Mouse (Mus musculus): ENCODE measurements around the gene Srpk2.
A peak's percentile ranks its signal among the peaks of the same experiment; 100 is the strongest.
"Not testable (repeated sequence)": the region's sequence is repeated elsewhere in the genome, so short reads cannot be mapped to it uniquely, and the experiment has no call there.

The Srpk2 gene

DNA sequence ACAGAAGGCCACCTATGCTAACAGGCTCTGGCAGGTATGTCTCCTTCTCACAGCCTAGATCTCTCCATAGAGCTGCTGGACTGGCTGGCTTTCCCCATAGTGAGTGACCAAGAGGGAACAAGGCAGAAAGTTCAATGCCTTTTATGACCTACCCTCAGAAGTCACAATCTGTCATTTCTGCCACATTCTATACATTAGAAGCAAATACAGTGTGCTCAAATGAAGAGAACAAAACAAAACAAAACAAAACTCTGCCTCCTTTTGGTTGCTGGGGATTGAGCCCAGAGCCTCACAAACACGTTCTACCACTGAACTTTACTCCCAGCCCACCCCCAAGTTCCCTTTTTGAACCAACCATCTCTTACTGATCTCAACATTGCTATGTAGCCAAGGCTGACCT, at the start of gene Srpk2:
Gene Srpk2 (minus strand): TSS at position 101 of the 400 bp plus-strand sequence.
- DNase-seq (ENCODE audit: low read depth, low spot score), result no peak

DNA sequence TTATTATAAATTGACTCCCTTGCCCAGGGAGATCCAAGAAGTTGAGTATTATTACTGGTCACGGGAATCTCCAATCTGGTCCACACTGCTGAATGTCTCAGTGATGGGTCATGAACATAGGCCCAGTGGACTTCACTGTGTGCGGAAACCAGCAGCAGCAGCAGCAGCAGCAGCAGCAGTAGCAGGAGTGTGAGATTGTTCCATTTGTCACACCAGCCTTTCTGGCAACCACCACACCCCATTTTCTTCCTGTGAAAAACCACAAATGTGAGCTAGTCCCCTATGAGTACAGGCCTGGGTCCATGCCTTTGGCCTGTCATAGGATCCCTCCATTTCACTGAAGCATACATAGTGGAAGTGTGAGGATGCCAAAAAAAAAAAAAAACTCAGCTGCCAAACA, 37.5 kb upstream of the Srpk2 start:
- DNase-seq (ENCODE audit: low read depth, low spot score), result no peak

DNA sequence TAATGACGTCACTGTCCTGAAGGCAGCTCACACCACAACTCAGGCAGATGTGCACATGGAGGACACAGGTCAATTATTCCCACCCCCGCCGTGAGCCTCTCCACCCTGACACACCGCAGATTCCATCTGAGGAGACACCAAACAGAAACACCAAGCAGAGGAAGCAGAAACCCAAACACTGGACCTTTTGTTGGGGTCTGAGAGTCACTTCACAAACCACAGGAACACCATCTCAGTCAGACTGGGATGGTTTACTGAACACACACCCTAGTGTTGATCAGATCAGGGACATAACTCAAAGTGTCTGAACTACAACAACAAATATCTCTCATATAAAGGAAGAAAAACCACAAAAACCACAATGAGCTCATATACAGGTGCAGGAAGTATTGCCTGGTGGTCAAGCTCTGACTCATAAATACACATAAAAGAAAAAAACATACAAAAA, 34.5 kb upstream of the Srpk2 start:
- no peak for DNase-seq (ENCODE audit: low read depth, low spot score)

DNA sequence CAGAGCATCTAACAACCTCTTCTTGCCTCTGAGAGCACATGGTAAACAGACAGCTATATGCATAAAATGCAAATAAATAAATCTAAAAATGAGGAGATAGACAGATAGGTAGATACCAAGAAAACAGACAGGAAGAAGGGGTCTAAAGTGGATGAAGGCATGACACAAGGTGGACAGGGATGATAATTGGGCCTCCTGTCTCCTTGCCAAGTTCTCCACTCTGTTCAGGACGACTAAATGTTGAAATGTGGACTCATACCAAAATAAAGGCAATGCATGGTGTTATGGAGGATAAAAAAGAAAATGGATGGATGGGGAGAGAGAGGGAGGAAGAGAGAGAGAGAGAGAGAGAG, 33.7 kb upstream of the Srpk2 start:
- DNase-seq (ENCODE audit: low read depth, low spot score), result no peak

DNA sequence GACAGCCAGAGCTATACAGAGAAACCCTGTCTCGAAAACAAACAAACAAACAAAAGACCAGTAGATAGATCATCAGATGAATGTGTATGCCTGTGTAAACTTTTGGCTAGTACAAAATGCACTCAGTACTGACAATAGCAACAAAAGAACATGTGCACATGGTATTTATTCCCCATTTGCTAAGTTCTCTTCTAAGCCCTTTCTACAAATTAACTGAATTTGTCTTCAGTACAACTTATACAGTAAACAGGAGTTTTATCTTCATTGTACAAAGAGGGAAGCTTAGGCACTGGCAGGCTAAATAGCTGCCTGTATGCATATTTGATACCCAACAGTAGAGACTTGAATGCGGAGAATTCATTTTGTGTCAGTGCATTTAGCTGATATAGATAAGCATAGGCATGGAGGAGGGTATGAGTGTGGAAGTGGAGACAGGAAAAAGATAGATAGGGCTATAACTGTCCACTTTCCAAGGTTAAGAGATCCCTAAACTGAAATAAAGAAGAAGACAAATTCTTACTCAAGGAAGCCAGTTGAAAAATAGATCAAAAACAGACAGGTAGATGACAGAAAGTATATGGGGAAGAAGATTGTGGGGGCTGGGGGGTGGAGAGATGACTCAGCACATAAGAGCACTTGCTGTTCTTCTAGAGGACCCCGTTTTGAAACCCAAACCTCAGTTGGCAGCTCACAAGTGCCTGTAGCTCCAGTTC, 33.2 kb upstream of the Srpk2 start:
- no peak for DNase-seq (ENCODE audit: low read depth, low spot score)

DNA sequence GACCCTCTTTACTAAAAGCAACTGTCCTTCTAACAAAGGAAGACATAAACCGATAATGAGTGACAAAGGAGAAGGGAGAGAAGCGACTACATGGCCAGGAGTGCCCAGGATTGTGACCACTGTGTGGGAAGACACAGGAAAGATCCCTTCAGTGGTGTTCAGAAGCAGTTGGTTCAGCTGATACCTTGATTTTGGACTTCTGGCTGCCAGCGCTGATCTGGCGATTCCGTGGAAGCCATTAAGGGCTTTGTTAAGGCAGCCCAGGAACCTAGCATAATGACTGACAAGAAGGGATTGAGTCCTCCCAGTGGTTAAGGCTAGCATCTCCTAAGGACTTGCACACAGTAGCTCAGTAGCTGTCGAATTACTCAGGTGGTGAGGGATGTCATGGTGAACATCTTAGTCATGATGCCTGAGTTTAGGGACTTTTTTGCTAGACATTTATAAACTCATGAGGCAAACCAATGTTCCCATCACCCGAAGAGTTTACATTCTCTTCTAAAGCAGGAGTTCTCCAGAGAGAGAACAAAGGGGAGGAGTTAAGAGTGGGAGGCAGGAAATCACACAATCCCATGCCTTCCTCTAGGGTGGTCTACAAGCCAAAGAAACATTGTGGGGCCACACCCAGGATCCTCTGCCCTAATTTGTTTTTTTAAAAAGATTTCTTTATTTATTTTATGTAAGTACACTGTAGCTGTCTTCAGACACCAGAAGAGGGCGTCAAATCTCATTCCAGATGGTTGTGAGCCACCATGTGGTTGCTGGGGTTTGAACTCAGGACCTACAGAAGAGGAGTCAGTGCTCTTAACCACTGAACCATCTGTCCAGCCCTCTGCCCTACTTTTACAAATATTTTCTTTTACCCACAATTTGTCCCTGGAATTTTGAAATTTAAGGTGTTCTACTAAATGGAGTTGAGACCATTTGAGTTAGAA, 29.3 kb upstream of the Srpk2 start:
- DNase-seq (ENCODE audit: low read depth, low spot score), result no peak

DNA sequence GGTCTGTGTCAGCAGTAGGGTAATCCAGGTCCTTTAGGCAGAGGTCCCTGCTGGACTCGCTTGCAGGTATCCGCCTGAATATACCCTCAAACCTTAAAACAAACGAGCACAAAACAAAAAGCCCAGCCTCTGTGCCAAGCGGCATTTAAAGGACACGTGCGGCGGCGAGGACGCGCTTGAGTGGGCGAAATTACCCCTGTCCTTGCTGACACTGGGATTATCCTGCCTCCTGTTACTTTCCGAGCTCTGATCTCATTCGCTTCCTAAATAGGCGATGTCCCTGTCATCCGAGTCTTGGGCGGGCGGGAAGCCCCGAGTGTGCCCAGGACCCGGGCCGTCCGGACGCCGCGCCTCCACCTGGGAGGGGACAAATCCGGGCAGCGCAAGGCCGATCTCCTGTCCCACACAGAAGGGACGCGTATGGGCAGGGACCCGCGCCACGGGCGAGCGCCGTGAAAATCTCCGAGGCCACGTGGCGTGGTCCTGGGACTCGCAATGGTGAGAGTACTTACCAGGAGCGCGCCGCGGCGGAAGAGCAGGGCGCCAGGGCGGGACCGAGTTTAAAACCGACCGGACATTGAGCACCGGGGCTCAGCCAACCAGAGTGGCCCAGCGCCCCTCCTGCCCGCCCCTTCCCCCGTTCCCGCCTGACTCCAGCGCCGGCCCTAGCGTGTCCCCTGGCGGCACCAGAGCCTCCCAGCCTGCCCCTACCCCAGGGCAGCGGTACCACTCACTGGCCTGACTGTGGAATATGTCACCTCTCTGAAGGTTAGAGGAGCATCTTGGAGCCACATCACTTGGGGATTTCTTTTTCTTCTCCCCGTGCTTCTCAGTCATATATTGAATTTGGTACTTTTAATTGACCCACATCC, 27.9 kb upstream of the Srpk2 start:
- DNase-seq (ENCODE audit: low read depth, low spot score), result peak; percentile 48

DNA sequence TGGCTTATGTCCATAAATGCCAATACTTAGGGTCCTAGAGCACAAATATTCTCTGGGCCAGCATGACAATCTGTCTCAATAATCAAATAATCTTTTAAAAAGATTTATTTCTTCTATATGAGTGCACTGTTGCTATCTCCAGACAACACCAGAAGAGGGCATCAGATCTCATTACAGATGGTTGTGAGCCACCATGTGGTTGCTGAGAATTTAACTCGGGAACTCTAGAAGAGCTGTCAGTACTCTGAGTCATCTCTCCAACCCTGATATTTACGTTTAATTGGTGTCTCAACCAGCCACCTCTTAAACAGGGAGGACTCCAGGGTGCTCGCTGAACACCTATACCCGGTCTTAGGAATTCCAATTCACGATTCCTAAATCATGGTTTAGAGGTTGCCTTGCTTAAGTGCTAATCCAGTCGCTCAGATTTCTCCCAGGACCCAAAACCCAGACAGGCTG, 27.3 kb upstream of the Srpk2 start:
- not testable (repeated sequence) for DNase-seq (ENCODE audit: low read depth, low spot score)

DNA sequence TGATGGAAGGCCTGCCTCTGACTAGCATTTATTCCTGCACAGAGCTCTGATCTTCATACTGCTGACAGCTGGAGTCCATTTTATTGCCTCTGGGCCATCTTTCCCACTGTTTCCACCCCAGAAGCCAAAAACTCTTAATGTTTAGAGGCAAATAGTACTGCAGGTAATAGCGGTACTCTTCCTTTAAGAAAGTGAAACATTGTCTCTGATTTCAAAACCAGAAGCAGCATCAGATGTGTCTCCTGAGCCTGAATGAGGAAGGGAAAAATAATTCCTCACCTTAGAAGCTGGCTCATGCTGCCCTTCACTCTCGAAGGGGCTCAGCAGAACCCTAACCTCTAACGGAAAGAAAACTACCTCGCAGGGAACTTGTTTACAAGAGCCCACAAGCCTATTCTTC, 26.8 kb upstream of the Srpk2 start:
- DNase-seq (ENCODE audit: low read depth, low spot score), result no peak

DNA sequence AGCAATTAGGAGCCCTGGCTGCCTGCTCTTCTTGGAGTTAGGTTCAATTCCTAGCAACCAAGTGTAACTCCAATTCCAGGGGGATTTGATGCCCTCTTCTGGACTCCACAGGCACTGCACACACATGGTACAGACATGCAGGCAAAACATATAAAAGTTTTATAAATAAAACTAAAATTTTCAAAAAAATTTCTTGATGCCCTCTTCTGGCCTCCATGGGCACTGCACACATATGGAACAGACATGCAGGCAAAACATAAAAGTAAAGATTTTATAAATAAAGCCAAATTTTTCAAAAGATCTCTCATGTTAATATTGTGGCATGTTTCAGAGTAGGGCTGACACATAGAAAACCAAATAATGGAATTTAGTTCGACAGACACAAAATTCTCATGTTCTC, 25.2 kb upstream of the Srpk2 start:
- no peak for DNase-seq (ENCODE audit: low read depth, low spot score)

DNA sequence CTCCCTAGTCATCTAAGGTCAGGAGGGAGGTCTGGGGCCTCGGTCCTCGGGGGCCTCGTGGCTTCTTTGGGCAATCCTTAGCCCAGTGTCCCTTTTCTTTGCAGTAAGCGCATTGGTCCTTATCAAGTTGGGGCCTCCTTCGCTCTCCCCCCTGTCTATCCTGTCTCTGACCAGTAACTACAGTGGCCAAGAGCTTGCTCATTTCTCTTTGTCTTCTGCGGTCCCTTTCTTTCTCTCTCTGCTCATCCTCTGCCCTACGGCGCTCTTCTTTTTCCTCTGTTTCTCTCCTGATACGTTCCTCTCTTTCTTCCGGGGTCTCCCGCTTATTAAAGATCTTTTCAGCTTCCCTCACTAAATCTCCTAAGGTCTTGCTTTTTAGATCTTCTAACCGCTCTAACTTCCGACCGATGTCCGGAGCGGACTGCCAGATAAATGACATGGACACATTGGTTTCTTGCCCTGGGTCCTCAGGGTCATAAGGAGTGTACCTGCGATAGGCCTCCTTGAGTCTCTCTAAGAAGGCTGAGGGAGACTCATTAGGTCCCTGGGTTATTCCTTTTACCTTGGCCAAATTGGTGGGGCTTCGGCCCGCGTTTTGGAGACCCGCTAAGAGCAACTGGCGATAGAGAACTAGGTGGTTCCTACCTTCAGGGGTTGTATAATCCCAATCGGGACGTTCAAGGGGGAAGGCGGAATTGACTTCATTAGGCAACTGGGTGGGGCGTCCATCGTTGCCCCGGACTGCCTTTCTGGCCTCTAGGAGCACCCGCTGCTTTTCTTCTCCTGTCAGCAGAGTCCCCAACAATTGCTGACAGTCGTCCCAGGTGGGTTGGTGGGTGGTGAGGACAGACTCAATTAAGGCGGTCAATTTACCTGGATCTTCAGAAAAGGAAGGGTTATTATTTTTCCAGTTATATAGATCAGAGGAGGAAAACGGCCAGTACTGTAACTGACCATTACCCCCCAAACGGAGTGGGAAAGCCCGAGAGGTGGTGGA, 22.5 kb upstream of the Srpk2 start:
- DNase-seq (ENCODE audit: low read depth, low spot score), result not testable (repeated sequence)

DNA sequence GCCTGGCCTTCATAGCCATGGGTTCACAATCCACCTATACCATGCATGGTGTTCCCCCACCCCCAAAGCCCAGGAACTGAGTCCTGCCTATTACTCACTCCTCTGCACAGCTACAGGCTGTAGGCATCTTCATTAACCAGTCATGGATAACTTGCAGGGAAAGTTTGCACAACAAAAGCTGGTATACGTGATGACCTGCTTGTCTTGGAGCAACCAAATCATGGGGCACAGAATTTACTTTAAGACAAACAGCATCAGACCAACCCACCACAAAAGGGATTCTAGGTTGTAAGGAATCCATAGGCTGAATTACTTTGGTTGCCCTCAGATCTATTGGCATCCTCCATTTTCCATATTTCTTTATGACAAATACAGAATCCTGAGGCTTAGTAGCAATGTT, 13.0 kb upstream of the Srpk2 start:
- DNase-seq (ENCODE audit: low read depth, low spot score), result no peak

DNA sequence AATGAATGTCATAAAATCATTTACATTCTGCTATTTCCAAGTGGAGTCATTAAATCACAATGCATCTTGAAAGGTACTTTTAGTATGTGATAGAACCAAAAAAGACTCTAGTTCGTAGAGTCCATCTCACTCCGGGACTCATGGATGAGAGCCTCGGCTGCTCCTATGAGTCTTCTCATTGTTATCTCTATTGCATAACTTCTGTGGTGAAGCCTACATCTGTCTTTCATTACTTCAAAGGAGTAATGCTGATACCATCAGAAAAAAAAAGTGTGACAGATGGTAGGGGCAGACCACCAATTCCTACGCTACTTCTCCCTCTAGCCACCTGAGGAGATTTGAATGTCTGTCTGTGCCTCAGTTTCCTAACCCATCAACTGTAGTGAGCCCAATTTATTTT, 986 bp downstream of the Srpk2 start:
- no peak for DNase-seq (ENCODE audit: low read depth, low spot score)

DNA sequence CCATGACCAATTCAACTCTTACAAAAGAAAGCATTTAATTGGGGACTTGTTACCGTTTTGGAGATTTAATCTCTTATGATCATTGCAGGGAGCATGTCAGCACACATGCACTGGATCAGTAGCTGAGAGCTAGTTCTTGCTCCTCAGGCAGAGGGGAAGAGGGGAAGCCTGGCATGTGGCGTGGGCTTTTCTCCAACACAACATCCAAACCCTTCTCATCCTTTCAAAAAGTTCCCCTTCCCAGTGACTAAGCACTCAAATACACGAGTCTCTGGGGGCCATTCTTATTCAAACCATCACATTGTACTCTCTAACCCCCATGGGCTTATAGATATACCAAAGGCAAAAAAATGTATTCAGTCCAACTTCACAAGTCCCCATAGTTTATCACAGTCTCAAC, 5.4 kb downstream of the Srpk2 start:
- DNase-seq (ENCODE audit: low read depth, low spot score), result no peak

DNA sequence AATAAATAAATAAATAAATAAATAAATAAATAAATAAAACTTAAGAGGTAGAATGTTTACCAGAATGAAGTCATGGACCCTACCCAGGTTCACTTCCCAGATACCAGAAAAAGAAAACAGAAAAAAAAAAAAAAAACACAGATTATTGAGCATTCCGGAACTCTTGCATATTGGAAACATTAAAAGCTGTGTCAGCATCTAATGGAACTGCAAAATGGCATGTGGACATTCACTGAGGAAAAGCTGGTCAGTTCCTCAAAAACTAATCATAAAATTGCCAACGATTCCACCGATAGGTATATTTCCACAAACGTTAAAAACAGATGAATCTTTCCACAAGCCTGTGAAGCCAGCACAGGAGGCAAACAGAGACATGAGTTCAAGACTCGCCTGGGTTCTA, 6.5 kb downstream of the Srpk2 start:
- DNase-seq (ENCODE audit: low read depth, low spot score), result no peak

DNA sequence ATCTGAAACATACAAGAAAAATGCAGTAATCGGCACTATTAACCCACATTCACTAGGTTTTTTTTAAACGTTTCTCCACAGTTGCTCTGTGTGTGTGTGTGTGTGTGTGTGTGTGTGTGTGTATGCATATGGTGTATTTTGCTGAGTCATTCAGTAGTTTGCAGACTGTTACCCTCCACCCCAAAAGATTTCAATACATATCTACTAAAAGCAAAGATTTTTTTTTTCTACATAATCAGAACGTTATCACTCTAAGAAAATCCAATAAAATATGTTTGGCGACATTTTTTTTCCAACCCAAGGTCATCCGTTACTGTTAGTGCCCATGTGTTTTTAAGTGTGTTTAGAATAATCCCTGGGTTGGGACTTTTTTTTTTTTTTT, 7.4 kb downstream of the Srpk2 start:
- DNase-seq (ENCODE audit: low read depth, low spot score), result no peak

DNA sequence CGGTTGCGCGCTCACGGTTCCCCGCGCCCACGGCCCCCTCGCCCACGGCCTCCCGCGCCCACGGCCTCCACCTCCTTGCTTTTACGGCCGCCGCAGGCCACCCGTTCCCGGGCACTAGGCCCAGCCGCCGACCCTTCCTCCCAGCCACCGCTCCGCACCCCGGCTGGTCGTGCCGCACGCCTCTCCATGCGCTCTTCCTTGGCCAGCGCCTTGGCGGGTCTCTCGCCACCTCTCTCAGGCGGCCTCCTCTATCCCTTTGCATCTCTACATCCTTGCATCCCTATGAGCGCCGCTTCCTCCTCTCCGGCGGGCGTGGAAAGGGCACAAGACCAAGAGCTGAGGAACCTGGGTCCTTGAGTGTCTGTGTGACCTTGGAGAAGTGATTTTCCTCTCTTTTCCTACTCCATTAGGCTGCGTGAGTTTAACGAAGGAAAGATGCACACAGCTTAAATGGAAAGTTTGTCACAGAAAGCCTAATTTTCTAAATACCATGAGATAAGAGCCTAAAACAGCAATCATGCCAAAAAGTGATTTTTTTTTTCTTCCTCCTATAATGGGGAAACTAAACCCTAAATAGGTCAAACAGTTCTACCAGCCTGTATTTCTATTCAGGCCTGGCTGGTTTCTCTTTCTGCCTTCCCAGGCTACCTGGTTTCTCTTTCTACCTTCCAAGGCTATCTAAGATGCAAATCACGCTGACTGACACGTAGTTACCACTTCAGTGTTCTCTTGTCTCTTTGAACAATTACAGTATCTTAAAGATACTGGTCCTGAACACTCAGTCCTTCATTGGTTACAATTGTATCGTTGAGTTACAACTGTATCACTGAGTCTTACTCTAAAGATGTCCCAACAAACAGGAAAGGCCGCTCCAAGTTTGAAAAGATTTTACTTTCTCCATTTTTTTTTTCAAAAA, 8.0 kb downstream of the Srpk2 start:
- DNase-seq (ENCODE audit: low read depth, low spot score), result peak; percentile 26

DNA sequence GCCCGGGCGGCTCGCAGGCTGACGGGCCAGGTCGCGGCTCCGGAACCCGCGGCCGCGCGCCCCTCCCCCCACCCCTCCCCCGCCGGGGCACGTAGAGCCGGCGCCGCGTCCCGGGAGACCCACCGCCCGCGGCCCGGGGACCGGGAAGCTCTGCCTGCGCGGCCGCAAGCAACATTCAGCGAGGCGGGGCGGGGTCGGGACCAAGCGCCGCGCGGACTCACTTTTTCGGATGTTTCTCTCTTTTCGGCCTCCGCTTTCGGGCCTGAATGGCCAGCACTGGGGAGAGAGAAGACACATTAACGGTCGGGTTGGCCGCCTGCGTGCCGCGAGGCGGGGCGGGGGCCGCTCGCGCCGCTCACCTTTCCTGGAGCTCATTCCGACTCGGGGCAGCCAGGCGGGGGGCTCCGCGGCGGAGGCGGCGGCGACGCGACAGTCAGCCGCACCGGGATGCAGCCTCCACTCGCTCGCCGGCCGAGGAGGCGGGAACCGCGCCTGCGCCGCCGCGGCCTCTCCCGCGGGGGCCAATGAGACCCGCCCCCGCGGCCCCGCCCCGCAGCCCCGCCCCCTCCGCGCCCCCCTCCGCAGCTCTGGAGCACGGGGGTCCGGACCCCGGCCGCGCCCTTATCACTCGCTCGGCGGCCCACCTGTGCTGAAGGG, 8.8 kb downstream of the Srpk2 start:
- peak; percentile 60 for DNase-seq (ENCODE audit: low read depth, low spot score)
